Mouse (Mus musculus): ENCODE results near the gene Hnrnpf. TPM values are rescaled to one million over a fixed set of nuclear protein-coding genes. Genes with fewer than 3 reads are reported as not detected.

Hnrnpf gene
- polyA plus RNA-seq, 1 experiment, result 147 TPM

DNA sequence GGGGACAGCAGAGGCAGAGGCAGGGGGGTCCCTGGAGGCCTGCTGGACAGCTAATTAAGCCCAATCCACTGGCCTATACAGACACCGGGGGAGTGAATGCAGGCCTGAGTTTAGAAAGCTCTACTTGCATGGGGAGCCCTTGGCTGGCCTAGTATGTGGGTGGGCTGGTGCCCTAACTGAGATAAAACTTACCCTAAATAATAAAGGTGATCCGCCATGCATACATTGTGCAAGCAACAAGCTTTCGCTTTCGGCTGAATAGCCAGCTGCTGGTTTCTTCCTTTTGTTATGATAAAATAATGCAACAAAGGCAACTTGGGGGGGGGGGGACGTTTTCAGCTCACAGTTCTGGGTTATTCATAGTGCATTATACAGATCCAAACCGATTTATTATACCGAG lies 18.9 kb upstream of the Hnrnpf start:
- Histone ChIP-seq H3K27ac (replicated peaks; ENCODE audit: low read depth, low read length) (peak overlapping the region; percentile 41; the same call in 1 of the 2 replicates), H3K4me1 (ENCODE audit: control insufficient read depth, insufficient read depth, insufficient read length, low read length) (peaks cover 7% of the 10 kb centered on the region; the same call in 1 of the 2 replicates), H3K4me3 (ENCODE audit: insufficient read depth, low read depth, low read length) (no peak overlapping the region)

DNA sequence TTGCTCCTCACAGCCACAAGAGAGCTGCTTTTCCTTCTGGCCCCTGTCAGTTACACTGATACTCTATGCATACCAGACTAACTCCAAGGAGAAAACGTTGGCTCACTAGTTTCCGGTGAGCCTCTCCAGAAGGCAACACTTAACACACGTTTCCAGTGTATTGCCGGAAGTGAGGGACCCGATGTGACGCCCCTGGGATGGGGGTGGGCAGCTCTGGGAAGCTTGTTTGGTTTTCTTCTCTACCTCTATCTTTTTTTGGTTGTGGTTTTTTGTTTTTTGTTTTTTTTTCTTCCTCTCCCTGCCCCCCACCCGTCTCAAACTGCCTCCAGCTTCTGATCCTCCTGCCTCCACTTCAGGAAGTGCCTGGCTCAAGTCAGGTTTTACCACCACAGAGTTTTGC lies 18.1 kb upstream of the Hnrnpf start:
- H3K4me1 ChIP-seq (ENCODE audit: control insufficient read depth, insufficient read depth, insufficient read length, low read length), result peaks cover 7% of the 10 kb centered on the region; the same call in 1 of the 2 replicates
- H3K27ac ChIP-seq (replicated peaks; ENCODE audit: low read depth, low read length), result no peak overlapping the region; the same call in 1 of the 2 replicates
- H3K4me3 ChIP-seq (ENCODE audit: insufficient read depth, low read depth, low read length), result no peak overlapping the region

DNA sequence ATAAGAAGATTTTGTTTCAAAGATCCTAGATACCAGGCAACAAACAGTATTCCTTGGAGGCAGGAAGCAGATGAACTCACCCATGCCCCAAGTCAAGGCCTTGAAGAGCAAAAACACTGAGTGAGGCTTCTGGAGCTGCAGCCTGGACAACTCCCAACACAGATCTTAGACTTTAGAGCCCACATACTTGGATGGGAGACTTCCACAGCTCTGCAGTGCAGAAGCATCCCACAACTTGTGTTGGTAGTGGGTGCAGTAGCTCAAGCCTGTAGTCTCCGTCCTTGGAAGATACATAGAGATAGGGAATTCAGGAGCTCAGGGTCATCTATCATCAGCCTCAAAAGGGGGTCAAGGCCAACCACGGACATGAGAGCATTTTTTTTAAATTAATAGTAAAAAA lies 14.2 kb upstream of the Hnrnpf start:
- no peak overlapping the region for H3K27ac ChIP-seq (replicated peaks; ENCODE audit: low read depth, low read length)
- peaks cover 3% of the 10 kb centered on the region; the same call in 1 of the 2 replicates for H3K4me1 ChIP-seq (ENCODE audit: control insufficient read depth, insufficient read depth, insufficient read length, low read length)
- no peak overlapping the region for H3K4me3 ChIP-seq (ENCODE audit: insufficient read depth, low read depth, low read length)

- H3K4me1 ChIP-seq (ENCODE audit: control insufficient read depth, insufficient read depth, insufficient read length, low read length), result no peaks in the 10 kb centered on the region; the same call in none of the 2 replicates
- H3K27ac ChIP-seq (replicated peaks; ENCODE audit: low read depth, low read length), result no peak overlapping the region
- no peak overlapping the region for H3K4me3 ChIP-seq (ENCODE audit: insufficient read depth, low read depth, low read length)
These were observed 12.1 kb upstream of the Hnrnpf start for GRCm38 (mm10) chr6:117888032-117888431.

GRCm38 (mm10) chr6:117888642-117889096 lies 11.5 kb upstream of the Hnrnpf start:
- Histone ChIP-seq H3K4me3 (ENCODE audit: insufficient read depth, low read depth, low read length) (no peak overlapping the region), H3K27ac (replicated peaks; ENCODE audit: low read depth, low read length) (no peak overlapping the region), H3K4me1 (ENCODE audit: control insufficient read depth, insufficient read depth, insufficient read length, low read length) (no peaks in the 10 kb centered on the region; the same call in none of the 2 replicates)

DNA sequence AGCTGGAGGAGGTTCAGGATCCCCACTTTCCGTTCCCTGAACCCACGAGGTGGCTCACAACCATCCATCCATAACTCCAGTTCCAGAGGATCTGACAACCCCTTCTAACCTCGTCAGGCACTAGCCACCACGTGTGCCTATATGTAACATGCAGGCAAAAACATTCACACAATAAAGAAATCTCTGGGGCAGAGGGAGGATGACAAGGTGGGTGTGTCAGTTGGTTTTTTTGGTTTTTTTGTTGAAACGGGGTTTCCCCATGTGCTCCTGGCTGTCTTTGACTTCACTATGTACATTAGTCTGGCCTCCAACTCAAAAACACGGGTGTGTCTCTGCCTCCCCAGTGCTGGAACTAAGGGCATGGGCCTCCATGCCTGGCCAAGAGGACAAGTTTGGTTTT lies 9.9 kb upstream of the Hnrnpf start:
- Histone ChIP-seq H3K27ac (replicated peaks; ENCODE audit: low read depth, low read length) (no peak overlapping the region), H3K4me1 (ENCODE audit: control insufficient read depth, insufficient read depth, insufficient read length, low read length) (no peaks in the 10 kb centered on the region; the same call in none of the 2 replicates), H3K4me3 (ENCODE audit: insufficient read depth, low read depth, low read length) (no peak overlapping the region)

DNA sequence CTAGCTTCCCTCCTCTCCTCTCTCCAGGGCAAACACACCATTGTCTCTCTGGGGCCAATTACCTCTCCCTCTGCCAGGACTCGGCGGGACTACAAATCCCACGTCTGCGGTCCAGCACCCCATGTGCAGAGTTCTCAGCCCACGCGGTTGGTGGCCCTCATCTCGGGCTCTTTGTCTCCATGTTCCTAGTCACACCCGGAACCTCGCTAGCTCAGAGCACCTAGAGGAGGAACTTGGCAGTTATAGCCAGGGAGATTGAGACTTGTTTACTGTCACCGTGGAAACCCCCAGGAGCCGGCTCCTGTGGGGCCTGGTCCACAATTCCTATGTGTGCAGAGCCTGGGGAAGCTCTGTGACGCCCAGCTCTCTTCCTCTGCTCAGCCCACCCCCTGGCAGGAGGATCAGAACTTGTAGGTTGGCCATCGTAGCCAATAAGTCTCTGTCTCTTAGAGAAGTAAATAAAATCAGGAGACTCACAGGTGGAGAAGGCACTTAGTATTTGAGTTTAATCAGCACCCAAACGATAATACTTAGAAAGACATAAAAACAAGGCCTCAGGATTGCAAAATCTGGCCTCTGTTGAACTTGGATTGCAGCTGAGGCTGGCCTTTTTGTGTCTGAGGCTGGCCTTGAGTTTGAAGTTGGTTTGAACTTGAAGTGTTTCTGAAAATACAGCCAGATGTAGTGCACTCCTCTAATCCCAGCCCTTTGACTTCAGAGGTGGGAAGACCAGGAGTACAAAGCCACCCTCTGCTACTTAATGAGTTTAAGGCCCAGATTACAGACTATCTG lies 8.6 kb upstream of the Hnrnpf start:
- H3K4me1 ChIP-seq (ENCODE audit: control insufficient read depth, insufficient read depth, insufficient read length, low read length), result no peaks in the 10 kb centered on the region; the same call in none of the 2 replicates
- no peak overlapping the region for H3K4me3 ChIP-seq (ENCODE audit: insufficient read depth, low read depth, low read length)
- peak overlapping the region; percentile 38 for H3K27ac ChIP-seq (replicated peaks; ENCODE audit: low read depth, low read length)

GRCm38 (mm10) chr6:117892386-117892785 lies 7.7 kb upstream of the Hnrnpf start:
- Histone ChIP-seq H3K4me3 (ENCODE audit: insufficient read depth, low read depth, low read length) (no peak overlapping the region), H3K27ac (replicated peaks; ENCODE audit: low read depth, low read length) (peak overlapping the region; percentile 20; the same call in 1 of the 2 replicates), H3K4me1 (ENCODE audit: control insufficient read depth, insufficient read depth, insufficient read length, low read length) (no peaks in the 10 kb centered on the region; the same call in none of the 2 replicates)

DNA sequence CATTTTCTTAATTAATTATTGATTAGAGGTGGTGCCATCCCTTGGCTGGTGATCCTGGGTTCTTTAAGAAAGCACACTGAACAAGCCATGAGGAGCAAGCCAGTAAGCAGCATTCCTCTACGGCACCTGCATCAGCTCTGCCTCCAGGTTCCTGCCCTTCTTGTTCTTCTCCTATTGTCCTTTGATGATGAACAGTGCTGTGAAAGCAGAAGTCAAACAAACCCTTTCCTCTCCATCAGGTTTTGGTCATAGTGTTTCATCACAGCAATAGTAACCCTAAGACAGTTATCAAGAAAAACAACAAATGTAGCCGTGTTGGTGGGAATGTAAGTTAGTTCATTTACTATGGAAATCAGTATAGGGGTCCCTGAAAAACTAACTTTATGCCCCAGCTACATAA lies 6.7 kb upstream of the Hnrnpf start:
- Histone ChIP-seq H3K4me1 (ENCODE audit: control insufficient read depth, insufficient read depth, insufficient read length, low read length) (no peaks in the 10 kb centered on the region; the same call in none of the 2 replicates), H3K4me3 (ENCODE audit: insufficient read depth, low read depth, low read length) (no peak overlapping the region), H3K27ac (replicated peaks; ENCODE audit: low read depth, low read length) (no peak overlapping the region)

GRCm38 (mm10) chr6:117897800-117898199 lies 2.3 kb upstream of the Hnrnpf start:
- H3K4me1 ChIP-seq (ENCODE audit: control insufficient read depth, insufficient read depth, insufficient read length, low read length), result no peaks in the 10 kb centered on the region
- no peak overlapping the region for H3K4me3 ChIP-seq (ENCODE audit: insufficient read depth, low read depth, low read length)
- no peak overlapping the region for H3K27ac ChIP-seq (replicated peaks; ENCODE audit: low read depth, low read length)

DNA sequence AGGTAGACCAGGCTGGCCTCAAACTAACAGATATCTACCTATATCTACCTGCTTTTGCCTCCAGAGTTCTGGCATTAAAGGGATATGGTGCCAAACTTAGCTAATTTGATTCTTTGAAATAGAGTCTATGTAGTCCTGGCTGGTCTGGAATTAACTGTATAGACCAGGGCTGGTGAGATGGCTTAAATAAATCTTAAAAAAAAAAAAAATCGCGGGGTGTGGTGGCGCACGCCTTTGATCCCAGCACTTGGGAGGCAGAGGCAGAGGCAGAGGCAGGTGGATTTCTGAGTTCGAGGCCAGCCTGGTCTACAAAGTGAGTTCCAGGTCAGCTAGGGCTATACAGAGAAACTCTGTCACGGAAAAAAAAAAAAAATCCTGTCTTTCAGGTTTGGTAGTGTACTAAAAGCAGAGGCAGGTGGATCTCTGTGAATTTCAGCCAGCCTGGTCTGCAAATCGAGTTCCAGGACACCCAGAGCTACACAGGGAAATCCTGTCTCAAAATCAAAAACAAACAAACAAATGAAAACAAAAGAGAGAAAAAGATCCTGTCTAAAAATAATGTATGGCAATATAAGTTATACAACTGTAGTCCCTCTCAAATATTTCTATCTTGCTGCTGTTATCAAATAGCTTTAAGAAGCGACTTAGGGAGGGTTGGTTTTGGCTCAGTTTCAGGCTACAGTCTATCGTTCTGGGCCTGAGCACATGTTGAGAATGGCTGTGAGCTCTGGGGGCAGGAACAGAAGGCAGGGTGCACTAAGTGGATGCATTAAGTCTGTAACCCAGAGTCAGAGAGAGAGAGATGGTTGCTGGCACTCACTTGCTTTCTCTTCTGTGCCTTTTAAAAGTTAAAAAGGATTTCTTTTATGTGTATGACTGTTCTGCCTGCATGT lies 1.6 kb downstream of the Hnrnpf start:
- Histone ChIP-seq H3K27ac (replicated peaks; ENCODE audit: low read depth, low read length) (no peak overlapping the region), H3K4me3 (ENCODE audit: insufficient read depth, low read depth, low read length) (no peak overlapping the region), H3K4me1 (ENCODE audit: control insufficient read depth, insufficient read depth, insufficient read length, low read length) (peaks cover 5% of the 10 kb centered on the region; the same call in 1 of the 2 replicates)

DNA sequence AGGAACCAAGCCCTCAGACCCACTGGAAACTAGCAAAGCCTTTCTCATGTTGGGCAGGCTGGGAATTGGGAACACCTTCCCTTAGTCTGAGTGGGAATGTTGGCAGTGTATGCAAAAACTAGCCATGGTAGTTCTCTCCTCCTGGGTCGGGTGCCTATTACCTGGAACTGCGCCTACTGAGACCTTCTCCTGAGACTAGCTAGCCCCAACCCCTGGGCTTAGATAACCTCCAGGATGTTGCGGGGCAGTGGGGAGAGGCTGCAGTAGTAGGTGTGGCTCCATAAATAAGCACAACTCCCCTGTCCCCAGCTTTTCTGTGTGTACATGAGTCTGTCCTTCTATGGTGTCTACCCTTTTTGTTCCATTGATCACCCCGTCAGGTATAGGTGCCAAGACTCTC lies 2.4 kb downstream of the Hnrnpf start:
- Histone ChIP-seq H3K27ac (replicated peaks; ENCODE audit: low read depth, low read length) (no peak overlapping the region), H3K4me1 (ENCODE audit: control insufficient read depth, insufficient read depth, insufficient read length, low read length) (peaks cover 5% of the 10 kb centered on the region; the same call in 1 of the 2 replicates), H3K4me3 (ENCODE audit: insufficient read depth, low read depth, low read length) (no peak overlapping the region)

- Histone ChIP-seq H3K4me3 (ENCODE audit: insufficient read depth, low read depth, low read length) (no peak overlapping the region), H3K4me1 (ENCODE audit: control insufficient read depth, insufficient read depth, insufficient read length, low read length) (peaks cover 6% of the 10 kb centered on the region; the same call in 1 of the 2 replicates), H3K27ac (replicated peaks; ENCODE audit: low read depth, low read length) (no peak overlapping the region)
These were observed 3.7 kb downstream of the Hnrnpf start for GRCm38 (mm10) chr6:117903836-117904235.

DNA sequence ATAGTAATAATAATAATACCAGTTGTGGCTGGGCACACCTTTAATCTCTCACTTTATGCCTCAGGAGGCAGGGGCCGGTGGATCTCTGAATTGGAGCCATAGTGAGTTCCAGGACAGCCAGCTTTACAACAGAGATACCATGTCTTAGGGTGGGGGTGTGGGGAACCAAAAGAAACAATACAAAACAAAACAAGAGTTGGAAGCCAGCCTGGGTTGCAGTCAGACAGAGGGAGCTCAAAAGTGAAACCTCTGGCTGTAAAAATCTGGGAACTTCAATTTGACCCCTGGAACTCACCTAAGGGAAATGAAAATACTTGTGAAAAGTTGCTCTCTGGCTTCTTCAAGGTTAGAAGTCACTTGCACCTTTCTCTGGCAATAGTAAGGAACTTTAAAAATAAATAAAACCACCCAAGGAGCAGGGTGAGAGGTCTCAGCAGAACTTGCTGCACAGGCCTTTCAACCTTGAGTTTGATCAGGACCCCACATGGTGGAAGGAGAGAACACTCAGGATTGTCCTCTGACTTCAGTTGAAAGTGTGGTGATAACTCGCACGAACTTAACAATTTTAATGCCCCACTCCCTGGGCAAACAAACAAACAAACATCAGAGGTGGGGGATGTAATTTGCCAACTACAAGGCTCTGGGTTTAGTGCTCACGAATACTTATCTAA lies 5.3 kb downstream of the Hnrnpf start:
- H3K27ac ChIP-seq (replicated peaks; ENCODE audit: low read depth, low read length), result peak overlapping the region; percentile 81
- peak overlapping the region; percentile 74 for H3K4me3 ChIP-seq (ENCODE audit: insufficient read depth, low read depth, low read length)
- H3K4me1 ChIP-seq (ENCODE audit: control insufficient read depth, insufficient read depth, insufficient read length, low read length), result peaks cover 13% of the 10 kb centered on the region; the same call in 1 of the 2 replicates

Data from brown adipose tissue, adult 24 weeks (tissue).